Mouse (Mus musculus) midbrain, embryonic 11.5 days (tissue): Measurements from ENCODE around the gene Hadha. TPM values are rescaled to one million over a fixed set of nuclear protein-coding genes. Genes with fewer than 3 reads are reported as not detected.

Experiments used
- ATAC-seq: fragments of 200-750 bp; cut with Nextera tagmentation; 2 replicates; pipeline ENCODE4 v1.8.0; 2017; ENCODE audit warnings: moderate TSS enrichment, moderate library complexity; ENCODE audit not compliant: low FRiP score
- DNase-seq: peaks from one replicate; pipeline ENCODE4 v3.0.0; 2015; ENCODE audit warnings: low spot score; ENCODE audit errors: missing footprints
- H3K27ac ChIP-seq: fragments of 300-500 bp; sonication (generic); 2 replicates; pipeline ENCODE4 v1.5.1; 2014; ENCODE audit warnings: low read depth, low read length
- H3K27me3 ChIP-seq: fragments of 300-500 bp; sonication (generic); 2 replicates; pipeline ENCODE4 v1.6.1; 2014; ENCODE audit warnings: mild to moderate bottlenecking, low read length, moderate library complexity, mixed read lengths; ENCODE audit not compliant: control insufficient read depth, insufficient read depth
- H3K36me3 ChIP-seq: fragments of 300-500 bp; sonication (generic); 2 replicates; pipeline ENCODE4 v1.6.1; 2014; ENCODE audit warnings: mild to moderate bottlenecking, low read length, moderate library complexity, mixed read lengths; ENCODE audit not compliant: control insufficient read depth, insufficient read depth
- H3K4me1 ChIP-seq: fragments of 300-500 bp; sonication (generic); 2 replicates; pipeline ENCODE4 v1.6.1; 2014; ENCODE audit warnings: low read length; ENCODE audit not compliant: control insufficient read depth, insufficient read depth
- H3K4me2 ChIP-seq: fragments of 300-500 bp; sonication (generic); 2 replicates; pipeline ENCODE4 v1.6.1; 2014; ENCODE audit warnings: mild to moderate bottlenecking, moderate library complexity
- H3K4me3 ChIP-seq: fragments of 300-500 bp; sonication (generic); 2 replicates; pipeline ENCODE4 v1.5.1; 2014; ENCODE audit warnings: low read depth, low read length
- H3K9ac ChIP-seq: fragments of 300-500 bp; sonication (generic); 2 replicates; pipeline ENCODE4 v1.6.1; 2014; ENCODE audit warnings: low read length
- H3K9me3 ChIP-seq: fragments of 300-500 bp; sonication (generic); 2 replicates; pipeline ENCODE4 v1.6.1; 2016; ENCODE audit warnings: low read length; ENCODE audit not compliant: control insufficient read depth
- WGBS: fragments of 180-500 bp; shearing (Covaris S2); extraction: QIAGEN DNeasy Blood & Tissue Kit; methylation state at CpG from one replicate; pipeline ENCODE4 v1.1.7; 2014; 5-methylcytosine and 5-hydroxymethylcytosine counted together
- polyA plus RNA-seq: library from polyadenylated mRNA; unstranded; fragments of >200 nt; fragmentation: Nextera tagmentation; extraction: Ambion mirVana; gene quantifications from 2 replicates; pipeline ENCODE4 v1.2.1, GENCODE M21; 2014

Hadha gene
- polyA plus RNA-seq, 1 experiment from 2014 or later: 87.0 TPM

DNA sequence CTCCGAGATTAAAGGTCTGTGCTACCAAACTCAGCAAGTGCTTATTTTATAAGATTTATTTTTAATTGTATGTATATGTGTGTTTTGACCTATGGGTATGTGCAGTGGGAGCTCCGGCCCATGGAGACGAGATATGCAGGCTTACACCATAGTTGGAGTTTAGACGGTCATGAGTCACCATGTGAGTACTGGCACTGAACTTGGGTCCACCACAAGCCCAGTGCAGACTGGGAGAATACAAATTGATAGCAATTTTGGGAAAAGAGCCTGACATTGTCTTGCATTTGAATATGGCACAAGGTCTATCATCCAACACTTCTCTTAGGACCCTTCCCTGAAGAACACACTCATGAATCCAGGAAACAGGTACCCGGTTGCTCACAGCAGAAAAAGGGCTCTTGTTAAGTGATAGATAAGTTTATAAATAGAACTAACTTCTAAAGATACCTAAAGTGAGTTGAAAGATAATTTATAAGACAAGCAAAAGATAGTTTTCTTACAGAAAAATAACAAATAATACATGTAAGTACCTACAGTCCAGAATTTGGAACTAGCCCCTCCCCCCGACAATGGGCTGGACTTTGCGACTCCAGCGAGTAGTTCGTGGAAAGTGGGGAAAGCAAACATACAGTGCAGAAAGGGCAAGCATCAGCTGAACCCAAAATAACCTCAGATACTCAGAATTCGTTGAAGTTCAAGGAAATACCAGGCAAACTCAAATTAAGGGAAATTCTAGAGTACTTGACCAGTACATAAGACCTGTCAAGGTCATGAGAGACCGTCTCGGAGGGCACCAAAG, 32.9 kb upstream of the Hadha start:
- ATAC-seq (no peak), DNase-seq (no peak)
- Histone ChIP-seq H3K4me2 (no peak overlapping the region), H3K27ac (no peak overlapping the region), H3K4me3 (no peak overlapping the region), H3K9me3 (no peaks in the 10 kb centered on the region), H3K9ac (no peak overlapping the region), H3K36me3 (peaks cover 7% of the 10 kb centered on the region; the same call in 1 of the 2 replicates), H3K4me1 (no peaks in the 10 kb centered on the region), H3K27me3 (no peaks in the 10 kb centered on the region)
- WGBS: 93% methylated on average over 12 of the region's 12 CpGs

DNA sequence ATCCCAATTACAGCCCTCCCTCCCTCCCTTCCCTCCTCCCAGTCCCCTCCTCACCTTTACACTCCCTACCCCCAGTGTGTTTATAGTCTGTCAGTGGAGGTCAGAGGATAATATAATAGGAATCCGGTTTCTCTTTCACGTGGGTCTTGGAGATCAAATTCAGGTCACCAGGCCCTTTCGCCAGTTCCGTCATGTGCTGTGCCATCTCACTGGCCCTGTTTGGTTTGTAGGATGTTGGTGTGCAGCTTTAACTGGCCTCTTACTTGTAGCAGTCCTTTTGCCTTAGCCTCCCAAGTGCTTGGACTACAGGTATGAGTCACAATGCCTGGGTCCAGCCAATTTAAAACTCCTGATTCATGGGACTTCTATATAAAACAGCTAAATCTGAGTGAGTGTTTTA, 20.8 kb upstream of the Hadha start:
- Histone ChIP-seq H3K9ac (no peak overlapping the region), H3K27ac (no peak overlapping the region), H3K4me3 (no peak overlapping the region), H3K27me3 (no peaks in the 10 kb centered on the region), H3K9me3 (no peaks in the 10 kb centered on the region), H3K4me2 (no peak overlapping the region), H3K36me3 (peaks cover 9% of the 10 kb centered on the region; the same call in 1 of the 2 replicates), H3K4me1 (no peaks in the 10 kb centered on the region)
- DNase-seq: no peak
- no peak for ATAC-seq
- WGBS: 85% methylated on average over 4 of the region's 4 CpGs

DNA sequence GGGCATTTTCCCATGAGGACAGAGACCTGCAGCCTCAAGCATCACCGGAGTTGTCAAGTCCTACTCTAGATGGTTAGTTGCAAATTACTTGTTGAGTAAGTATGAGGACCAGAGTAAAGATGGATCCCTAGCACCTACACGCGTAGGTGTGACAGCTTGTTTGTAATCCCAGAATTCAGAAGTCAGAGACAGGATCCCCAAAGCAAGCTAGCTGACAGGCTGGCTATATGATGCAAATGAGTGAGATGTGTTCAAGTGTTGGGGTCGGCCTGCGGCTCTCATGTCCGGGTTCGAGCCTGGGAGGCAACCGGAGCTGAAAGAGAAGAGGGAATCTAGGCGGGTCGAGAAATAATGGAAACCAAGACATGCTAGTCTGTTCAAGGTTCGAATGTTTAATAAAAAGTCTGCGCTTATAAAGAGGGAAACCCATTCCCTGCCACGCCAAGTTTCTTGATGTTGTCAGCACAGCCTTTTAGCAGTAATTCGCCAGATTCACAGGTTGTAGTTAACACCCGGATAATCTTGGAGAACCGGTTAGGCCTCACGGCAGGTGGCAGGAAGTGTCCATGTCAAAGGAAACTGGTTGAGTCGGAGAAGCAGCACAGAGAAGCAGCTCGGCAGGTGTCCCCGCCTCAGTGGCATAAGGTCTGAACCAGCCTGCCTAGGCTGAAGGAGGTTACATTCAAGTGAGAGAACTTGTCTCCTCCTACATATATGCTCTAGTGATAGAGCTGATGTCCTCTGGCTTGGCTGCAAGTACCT, 18.1 kb upstream of the Hadha start:
- no peaks in the 10 kb centered on the region for H3K27me3 ChIP-seq
- no peak overlapping the region for H3K4me2 ChIP-seq
- no peak overlapping the region for H3K9ac ChIP-seq
- H3K4me3 ChIP-seq: no peak overlapping the region
- H3K9me3 ChIP-seq: no peaks in the 10 kb centered on the region
- no peaks in the 10 kb centered on the region for H3K4me1 ChIP-seq
- 52% methylated on average over 20 of the region's 20 CpGs for WGBS
- H3K27ac ChIP-seq: no peak overlapping the region
- DNase-seq: no peak
- no peak for ATAC-seq
- peaks cover 9% of the 10 kb centered on the region; the same call in 1 of the 2 replicates for H3K36me3 ChIP-seq

DNA sequence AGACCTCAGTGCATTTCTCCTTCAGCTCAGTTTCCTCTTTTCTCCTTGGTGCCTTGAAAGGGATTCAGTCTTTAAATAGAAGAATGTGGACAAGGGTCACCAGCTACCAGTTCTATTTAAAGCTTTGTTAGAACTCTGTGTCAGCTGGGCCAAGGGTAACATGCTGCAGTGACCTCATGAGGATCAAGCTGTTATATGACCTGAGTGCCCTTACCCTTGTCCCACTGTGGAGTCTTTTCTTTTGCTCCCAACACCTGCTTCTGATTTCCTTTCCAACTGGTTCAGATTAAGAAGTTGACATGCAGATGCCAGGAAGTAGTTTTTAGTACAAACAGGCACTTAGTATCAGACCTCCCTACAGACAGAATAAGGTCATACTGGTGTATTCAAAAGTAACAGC, 17.2 kb upstream of the Hadha start:
- ATAC-seq: no peak

DNA sequence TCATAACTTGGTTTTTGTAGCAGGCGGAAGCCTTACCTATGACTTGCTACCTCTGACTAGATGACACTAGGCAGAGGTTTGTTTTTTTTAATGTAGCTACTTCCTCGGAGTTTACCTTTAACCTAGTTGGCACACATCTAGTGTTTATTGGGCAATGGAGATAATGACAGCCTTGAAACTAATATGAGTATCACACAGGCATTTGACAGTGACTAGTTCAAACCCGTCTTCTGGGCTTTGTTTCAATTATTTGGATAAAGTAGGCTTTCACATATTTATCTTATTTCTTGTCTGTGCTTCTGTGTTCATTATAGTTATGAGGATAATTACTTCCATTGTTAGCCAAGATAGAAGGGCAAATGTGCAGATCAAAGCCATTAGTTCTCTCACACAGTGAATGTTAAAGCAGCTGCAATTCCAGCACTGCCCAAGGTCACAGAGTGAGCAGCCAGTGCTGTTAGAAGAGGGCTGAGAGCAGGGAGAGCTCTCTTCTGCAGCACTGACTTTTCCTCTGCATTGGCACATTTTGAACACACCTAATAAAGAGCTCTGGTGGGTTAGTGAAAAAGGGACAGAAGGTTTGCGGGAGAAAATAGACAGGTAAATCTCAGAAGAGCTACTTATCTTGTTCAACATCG, 15.5 kb upstream of the Hadha start:
- Histone ChIP-seq H3K4me3 (no peak overlapping the region), H3K4me2 (no peak overlapping the region), H3K9ac (no peak overlapping the region), H3K36me3 (0 out of 2 replicates have a peak, but pooled peaks cover under 1% of the 10 kb centered on the region), H3K27ac (no peak overlapping the region), H3K27me3 (no peaks in the 10 kb centered on the region), H3K9me3 (no peaks in the 10 kb centered on the region), H3K4me1 (no peaks in the 10 kb centered on the region)
- DNase-seq (no peak), ATAC-seq (no peak)
- WGBS: 91% methylated on average over 5 of the region's 5 CpGs

More for the DNA sequence above, 17.2 kb upstream of the Hadha start:
- Histone ChIP-seq H3K4me3 (no peak overlapping the region), H3K36me3 (peaks cover 9% of the 10 kb centered on the region; the same call in 1 of the 2 replicates), H3K27me3 (no peaks in the 10 kb centered on the region), H3K27ac (no peak overlapping the region), H3K9ac (no peak overlapping the region), H3K4me1 (no peaks in the 10 kb centered on the region), H3K4me2 (no peak overlapping the region), H3K9me3 (no peaks in the 10 kb centered on the region)
- DNase-seq: no peak

DNA sequence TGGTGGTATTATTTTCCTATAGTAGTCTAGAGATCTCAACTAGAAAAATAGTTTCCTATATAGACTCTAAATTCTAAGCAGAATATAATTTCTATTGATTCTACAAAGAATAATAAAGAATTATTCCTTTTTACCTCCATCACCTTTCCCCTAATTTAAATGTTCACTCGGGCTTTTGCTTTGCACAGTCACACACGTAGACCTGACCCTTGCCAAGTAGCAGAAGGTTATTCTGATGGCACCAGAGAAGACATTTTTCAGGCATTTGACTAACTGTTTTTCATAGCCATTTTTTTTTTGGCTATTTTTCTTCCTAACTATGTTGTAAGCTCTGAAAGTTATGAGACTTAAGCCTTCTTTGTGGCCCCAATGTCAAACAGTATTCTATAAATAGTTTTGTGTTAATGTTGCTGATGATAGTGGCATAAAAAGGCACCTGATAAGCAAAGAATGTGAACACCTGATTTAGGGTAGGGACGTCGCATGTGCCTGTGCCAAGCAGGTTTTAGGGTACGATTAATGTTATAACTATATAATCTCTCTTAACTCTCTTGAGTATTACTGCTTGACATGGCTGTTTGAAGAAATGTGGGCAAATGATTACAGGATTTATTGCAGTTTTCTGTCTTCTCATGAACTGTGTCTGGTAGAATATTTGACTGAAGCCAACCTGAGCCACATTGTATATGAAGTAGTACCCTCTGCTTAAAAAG, 10.4 kb upstream of the Hadha start:
- no peaks in the 10 kb centered on the region for H3K36me3 ChIP-seq
- WGBS: 92% methylated on average over 5 of the region's 5 CpGs
- no peaks in the 10 kb centered on the region for H3K27me3 ChIP-seq
- no peaks in the 10 kb centered on the region for H3K4me1 ChIP-seq
- no peak overlapping the region for H3K4me2 ChIP-seq
- H3K9ac ChIP-seq: no peak overlapping the region
- no peak overlapping the region for H3K27ac ChIP-seq
- H3K9me3 ChIP-seq: no peaks in the 10 kb centered on the region
- ATAC-seq (no peak), DNase-seq (no peak)
- H3K4me3 ChIP-seq: no peak overlapping the region

DNA sequence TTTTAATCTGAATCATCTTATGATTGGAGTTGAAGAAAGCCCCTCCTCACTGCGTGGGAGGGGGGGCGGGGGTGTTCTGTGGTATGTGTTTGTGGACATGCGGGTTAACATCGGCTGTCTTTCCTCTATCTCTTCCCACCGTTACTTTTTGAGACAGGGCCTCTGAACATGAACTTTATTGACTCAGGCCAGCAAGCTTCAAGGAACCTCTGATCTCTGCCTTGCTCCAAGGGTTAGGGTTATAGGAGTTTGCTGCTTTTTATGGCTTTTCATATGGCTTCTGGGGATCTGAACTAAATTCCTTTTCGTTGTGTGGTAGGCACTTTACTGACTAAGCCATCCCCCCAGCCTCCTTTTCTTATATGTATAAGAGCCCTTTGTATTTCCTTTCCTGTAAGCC, 7.4 kb upstream of the Hadha start:
- Histone ChIP-seq H3K27ac (no peak overlapping the region), H3K4me2 (no peak overlapping the region), H3K36me3 (no peaks in the 10 kb centered on the region), H3K27me3 (no peaks in the 10 kb centered on the region), H3K4me3 (no peak overlapping the region), H3K4me1 (no peaks in the 10 kb centered on the region), H3K9ac (no peak overlapping the region), H3K9me3 (no peaks in the 10 kb centered on the region)
- no peak for ATAC-seq
- DNase-seq: no peak
- WGBS: 85% methylated on average over 6 of the region's 6 CpGs

DNA sequence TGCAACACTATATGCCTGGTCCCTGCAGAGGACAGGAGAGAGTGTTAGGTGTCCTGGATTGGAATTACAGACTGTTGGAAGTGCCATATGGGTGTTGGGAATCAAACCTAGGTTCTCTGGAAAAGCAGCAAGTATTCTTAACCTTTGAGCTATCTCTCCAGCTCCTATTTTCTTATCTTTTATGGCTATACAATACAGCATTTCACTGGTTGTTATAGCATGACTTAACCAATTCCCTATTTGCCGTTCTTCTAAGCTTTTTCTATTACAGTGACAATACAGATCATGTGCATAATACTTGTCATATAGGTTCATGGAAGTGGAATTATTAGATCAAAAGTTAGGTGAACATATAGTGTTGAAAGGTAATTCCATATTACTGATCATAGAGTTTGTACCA, 6.9 kb upstream of the Hadha start:
- Histone ChIP-seq H3K4me1 (no peaks in the 10 kb centered on the region), H3K9me3 (no peaks in the 10 kb centered on the region), H3K4me3 (no peak overlapping the region), H3K4me2 (no peak overlapping the region), H3K27ac (no peak overlapping the region), H3K9ac (no peak overlapping the region), H3K36me3 (no peaks in the 10 kb centered on the region), H3K27me3 (no peaks in the 10 kb centered on the region)
- WGBS: 87% methylated on average over 1 of the region's 1 CpGs
- ATAC-seq (no peak), DNase-seq (no peak)
